Mouse (Mus musculus) G1E (cell line): ENCODE data around the gene Guk1. TPM values are rescaled to one million over a fixed set of nuclear protein-coding genes. Genes with fewer than 3 reads are reported as not detected.

ENCODE experiments used
- ATAC-seq: 2 replicates; pipeline ENCODE4 v1.8.0; 2016; ENCODE audit warnings: mild to moderate bottlenecking; ENCODE audit not compliant: insufficient number of reproducible peaks, poor library complexity, low FRiP score, severe bottlenecking; ENCODE audit errors: extremely low read depth
- DNase-seq: peaks from one replicate; pipeline ENCODE4 v3.0.0; 2012; ENCODE audit warnings: low spot score
- H3K27me3 ChIP-seq: 2 replicates; pipeline ENCODE4 v1.6.1; 2012; ENCODE audit warnings: mild to moderate bottlenecking, low read length, inconsistent platforms; ENCODE audit not compliant: insufficient read depth
- H3K36me3 ChIP-seq: replicated peaks from 2 replicates; pipeline ENCODE3; 2012; ENCODE audit warnings: mild to moderate bottlenecking, inconsistent platforms
- H3K4me1 ChIP-seq: 2 replicates; pipeline ENCODE4 v1.6.1; 2012; ENCODE audit warnings: low read depth, low read length, inconsistent platforms, mixed read lengths; ENCODE audit not compliant: insufficient read depth
- H3K4me3 ChIP-seq: 2 replicates; pipeline ENCODE4 v1.5.1; 2012; ENCODE audit warnings: low read depth, mild to moderate bottlenecking, inconsistent platforms, low read length, moderate library complexity, mixed read lengths
- H3K9me3 ChIP-seq: replicated peaks from 2 replicates; pipeline ENCODE4 v1.6.1; 2012; ENCODE audit warnings: inconsistent platforms
- CTCF ChIP-seq: IDR thresholded peaks from 2 replicates; pipeline ENCODE4 v1.5.1; 2012; ENCODE audit warnings: low read depth, low read length, inconsistent platforms, mixed read lengths
- GATA1 ChIP-seq: IDR thresholded peaks from 2 replicates; pipeline ENCODE4 v1.6.1; 2012; ENCODE audit warnings: borderline replicate concordance, low read length, inconsistent platforms, mixed read lengths
- GATA2 ChIP-seq: IDR thresholded peaks from 2 replicates; pipeline ENCODE4 v1.6.1; 2012; ENCODE audit warnings: low read depth, low read length, inconsistent platforms, borderline replicate concordance
- POLR2AphosphoS5 ChIP-seq: IDR thresholded peaks from 2 replicates; pipeline ENCODE4 v1.6.1; 2012; ENCODE audit warnings: low read depth, low read length, inconsistent platforms; ENCODE audit not compliant: insufficient replicate concordance
- TAL1 ChIP-seq: conservative IDR thresholded peaks from 2 replicates; pipeline ENCODE4 v1.6.1; 2012; ENCODE audit warnings: low read depth, low read length, inconsistent platforms, mixed read lengths
- polyA plus RNA-seq: library from polyadenylated mRNA; stranded (reverse); fragments of >175 nt; gene quantifications from 2 replicates; pipeline ENCODE4 v1.2.3, GENCODE M21; 2012
- total RNA-seq, 2 experiments: library from RNA; stranded (forward) in 1 of 2; stranded (reverse) in 1 of 2; fragments of 200-1000 nt in 1 of 2; fragments of >200 nt in 1 of 2; fragmentation: Nextera tagmentation in 1 of 2; gene quantifications; 2 replicates each; pipeline ENCODE4 v1.2.3; 2014 to 2017

Guk1 gene
- total and polyA plus RNA-seq, 3 experiments = 16.8 to 38.2 (median 35.2) TPM

GRCm38 (mm10) chr11:59141772-59142370 lies 50.1 kb downstream of the Guk1 start:
- no peak overlapping the region for H3K4me3 ChIP-seq
- no peaks in the 10 kb centered on the region for H3K36me3 ChIP-seq
- DNase-seq (peak; percentile 17), ATAC-seq (no peak)
- no peaks in the 10 kb centered on the region for H3K9me3 ChIP-seq
- TF ChIP-seq POLR2AphosphoS5 (no peak), CTCF (no peak), GATA1 (no peak), TAL1 (no peak), GATA2 (no peak)
- peaks cover 51% of the 10 kb centered on the region for H3K27me3 ChIP-seq
- peaks cover 10% of the 10 kb centered on the region for H3K4me1 ChIP-seq

DNA sequence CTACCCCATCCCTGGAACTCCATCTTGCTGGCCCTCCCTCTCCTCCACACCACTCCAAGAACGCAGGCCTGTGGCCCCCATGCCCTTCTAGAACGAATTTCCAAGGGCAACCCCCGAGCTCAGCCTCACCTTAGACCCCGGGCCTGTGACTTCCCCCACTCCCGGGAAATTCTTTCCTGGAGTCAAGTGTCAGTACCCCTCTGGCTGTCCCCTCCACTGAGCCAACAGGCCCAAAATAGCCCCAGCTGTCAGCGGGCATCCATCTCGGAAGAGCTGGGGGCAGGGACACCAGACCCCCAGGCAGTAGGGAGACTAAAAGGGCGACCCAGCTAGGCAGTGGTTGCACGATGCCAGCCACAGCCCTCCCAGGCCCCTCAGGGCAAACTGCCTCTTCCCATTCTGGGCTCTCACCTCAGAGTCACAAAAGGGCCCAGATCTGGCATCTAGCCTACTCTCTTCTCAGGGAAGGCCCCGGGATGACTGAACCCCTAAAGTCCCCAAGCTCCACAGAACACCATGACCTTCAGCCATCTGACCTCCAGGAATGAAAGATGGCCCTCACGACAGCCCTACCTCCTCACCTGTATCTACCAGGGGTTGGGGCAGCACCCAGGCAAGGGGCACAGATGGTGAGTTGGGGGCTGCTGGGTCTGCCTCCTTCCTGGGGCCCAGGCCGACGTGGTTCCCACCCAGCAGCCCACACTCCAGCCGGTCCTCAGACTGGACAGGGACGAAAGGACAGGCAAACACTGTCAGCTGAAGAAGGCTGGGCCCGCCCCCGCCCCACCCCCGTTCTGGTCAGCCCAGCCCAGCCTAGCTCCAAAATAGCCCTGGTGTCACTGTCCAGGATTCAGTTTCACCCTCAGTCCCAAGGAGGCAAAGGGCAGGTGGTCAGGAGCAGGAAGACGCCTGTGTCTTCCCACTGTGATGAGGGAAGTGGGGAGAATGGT lies 53.2 kb downstream of the Guk1 start:
- H3K9me3 ChIP-seq = peaks cover 8% of the 10 kb centered on the region
- no peaks in the 10 kb centered on the region for H3K36me3 ChIP-seq
- no peak for ATAC-seq
- no peak for TF ChIP-seq GATA1
- no peak for TF ChIP-seq GATA2
- no peak for TF ChIP-seq CTCF
- no peak for TF ChIP-seq TAL1
- no peak for TF ChIP-seq POLR2AphosphoS5
- H3K27me3 ChIP-seq = peaks cover 48% of the 10 kb centered on the region
- DNase-seq = no peak
- no peak overlapping the region for H3K4me3 ChIP-seq
- peaks cover 10% of the 10 kb centered on the region for H3K4me1 ChIP-seq

GRCm38 (mm10) chr11:59136994-59137706 lies 54.9 kb downstream of the Guk1 start:
- TF ChIP-seq GATA1 = no peak
- TF ChIP-seq TAL1 = no peak
- TF ChIP-seq CTCF = no peak
- TF ChIP-seq POLR2AphosphoS5 = no peak
- Histone ChIP-seq H3K4me3 (no peak overlapping the region), H3K9me3 (peaks cover 8% of the 10 kb centered on the region), H3K27me3 (peaks cover 44% of the 10 kb centered on the region; the same call in 1 of the 2 replicates), H3K36me3 (no peaks in the 10 kb centered on the region), H3K4me1 (peaks cover 6% of the 10 kb centered on the region; the same call in 1 of the 2 replicates)
- ATAC-seq (no peak), DNase-seq (no peak)

DNA sequence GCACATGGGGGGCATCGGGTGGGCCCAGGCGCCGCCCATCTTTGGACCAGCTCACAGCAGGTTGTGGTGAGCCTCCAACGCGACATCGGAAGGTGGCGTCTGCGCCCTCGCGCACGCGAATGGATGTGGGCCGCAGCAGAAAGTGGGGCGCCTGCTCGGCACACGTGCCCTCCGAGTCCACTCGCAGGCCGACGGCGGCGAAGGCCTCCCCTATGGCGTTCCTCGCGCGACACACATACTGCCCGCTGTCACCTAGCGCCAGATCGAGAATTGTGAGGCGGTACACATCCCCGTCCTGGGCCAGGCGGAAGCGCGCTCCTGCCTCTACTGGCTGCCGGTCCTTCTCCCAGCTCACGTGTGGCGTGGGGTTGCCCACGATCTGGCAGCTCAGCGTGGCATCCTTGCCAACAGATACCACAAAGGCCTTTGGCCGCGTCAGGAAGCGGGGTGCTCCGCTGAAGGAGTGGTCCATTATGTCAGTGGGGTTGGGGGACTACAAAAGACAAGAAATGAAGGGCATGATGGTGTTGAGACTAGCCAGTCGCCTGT lies 56.0 kb downstream of the Guk1 start, which contains the start of gene Obscn:
TSS of gene Obscn (minus strand) at position 499 of the 549 bp plus-strand sequence.
- peaks cover 41% of the 10 kb centered on the region; the same call in 1 of the 2 replicates for H3K27me3 ChIP-seq
- H3K9me3 ChIP-seq = peaks cover 8% of the 10 kb centered on the region
- ATAC-seq = no peak
- no peaks in the 10 kb centered on the region for H3K4me1 ChIP-seq
- H3K36me3 ChIP-seq = no peaks in the 10 kb centered on the region
- no peak for DNase-seq
- TF ChIP-seq GATA1 (no peak), CTCF (no peak), POLR2AphosphoS5 (no peak), TAL1 (no peak)
- H3K4me3 ChIP-seq = no peak within 1 kb of the TSS

DNA sequence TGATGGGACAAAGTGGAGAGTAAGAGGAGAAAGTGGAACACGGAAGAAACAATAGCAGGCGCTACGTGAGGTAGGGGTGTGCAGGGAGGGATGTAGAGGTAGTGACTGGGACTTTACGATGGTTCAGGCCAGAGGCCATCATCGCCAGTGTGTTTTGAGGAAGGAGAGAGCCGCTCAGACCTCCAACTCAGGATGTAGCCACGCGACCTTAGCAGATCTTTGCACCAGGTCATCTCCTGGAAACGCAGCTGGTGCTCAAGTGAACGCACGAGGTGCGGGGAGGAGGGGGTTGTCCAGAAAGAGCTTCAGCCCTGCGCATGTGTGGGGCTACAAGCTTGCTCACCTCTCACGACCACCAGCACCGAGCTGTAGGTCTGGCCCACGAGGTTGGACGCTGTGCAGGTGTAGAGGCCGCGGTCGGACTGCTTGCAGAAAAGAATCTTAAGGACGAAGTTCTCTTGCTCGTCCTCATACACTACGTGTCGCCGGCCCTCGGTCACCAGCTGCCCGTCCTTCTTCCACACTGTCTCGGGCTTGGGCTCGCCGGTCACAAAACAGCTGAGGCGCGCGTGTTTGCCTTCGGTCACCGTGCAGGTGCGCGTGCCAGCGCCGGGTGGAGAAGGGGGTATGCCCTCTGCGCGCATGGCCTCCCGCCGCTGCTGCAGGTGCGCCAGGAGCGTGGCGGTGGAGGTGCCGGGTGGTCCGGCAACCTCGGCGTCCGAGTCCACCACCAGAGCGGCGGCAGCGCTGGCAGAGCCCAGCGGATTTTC lies 56.8 kb downstream of the Guk1 start:
- TF ChIP-seq GATA2 (no peak), POLR2AphosphoS5 (no peak), CTCF (no peak), GATA1 (no peak)
- no peak for ATAC-seq
- Histone ChIP-seq H3K4me3 (no peak overlapping the region), H3K9me3 (peaks cover 8% of the 10 kb centered on the region), H3K4me1 (no peaks in the 10 kb centered on the region), H3K27me3 (peaks cover 36% of the 10 kb centered on the region; the same call in 1 of the 2 replicates), H3K36me3 (no peaks in the 10 kb centered on the region)
- no peak for DNase-seq
